Mouse (Mus musculus) right cerebral cortex, postnatal 14 days (tissue): ENCODE results near the gene Atp2a2.
A peak's percentile ranks its signal among the peaks of the same experiment; 100 is the strongest.

Experiments
- DNase-seq: peaks from one replicate; pipeline ENCODE4 v3.0.0; 2022

Gene Atp2a2

GRCm38 (mm10) chr5:122518247-122518646 lies 16.2 kb upstream of the Atp2a2 start:
- DNase-seq: no peak

GRCm38 (mm10) chr5:122516901-122517300 lies 14.9 kb upstream of the Atp2a2 start:
- no peak for DNase-seq

GRCm38 (mm10) chr5:122516029-122516730 lies 14.2 kb upstream of the Atp2a2 start:
- DNase-seq: no peak

GRCm38 (mm10) chr5:122514127-122514521 lies 12.1 kb upstream of the Atp2a2 start:
- DNase-seq: no peak

- DNase-seq: no peak
Measured at GRCm38 (mm10) chr5:122513421-122514126, 11.5 kb upstream of the Atp2a2 start.

- DNase-seq: no peak
Measured at GRCm38 (mm10) chr5:122512011-122512410, 10.0 kb upstream of the Atp2a2 start.

- DNase-seq: no peak
Measured at GRCm38 (mm10) chr5:122511405-122511804, 9.4 kb upstream of the Atp2a2 start.

- DNase-seq: no peak
Measured at GRCm38 (mm10) chr5:122510651-122511157, 8.7 kb upstream of the Atp2a2 start.

- no peak for DNase-seq
Measured at GRCm38 (mm10) chr5:122509608-122510007, 7.6 kb upstream of the Atp2a2 start.

- no peak for DNase-seq
Measured at GRCm38 (mm10) chr5:122508861-122509306, 6.9 kb upstream of the Atp2a2 start.

- no peak for DNase-seq
Measured at GRCm38 (mm10) chr5:122507396-122507795, 5.4 kb upstream of the Atp2a2 start.

GRCm38 (mm10) chr5:122506462-122506861 lies 4.4 kb upstream of the Atp2a2 start:
- no peak for DNase-seq

- DNase-seq: no peak
Measured at GRCm38 (mm10) chr5:122505554-122505953, 3.5 kb upstream of the Atp2a2 start.

- no peak for DNase-seq
Measured at GRCm38 (mm10) chr5:122503760-122504119, 1.7 kb upstream of the Atp2a2 start.

- no peak for DNase-seq
Measured at GRCm38 (mm10) chr5:122503015-122503759, 1.2 kb upstream of the Atp2a2 start.

GRCm38 (mm10) chr5:122501101-122502076 lies 636 bp downstream of the Atp2a2 start:
- DNase-seq: peak; percentile 63

- no peak for DNase-seq
Measured at GRCm38 (mm10) chr5:122500563-122500962, 1.5 kb downstream of the Atp2a2 start.

- no peak for DNase-seq
Measured at GRCm38 (mm10) chr5:122500141-122500540, 1.9 kb downstream of the Atp2a2 start.

GRCm38 (mm10) chr5:122498046-122498445 lies 4.0 kb downstream of the Atp2a2 start:
- no peak for DNase-seq

GRCm38 (mm10) chr5:122496990-122497389 lies 5.0 kb downstream of the Atp2a2 start:
- no peak for DNase-seq

- no peak for DNase-seq
Measured at GRCm38 (mm10) chr5:122494449-122494848, 7.6 kb downstream of the Atp2a2 start.

GRCm38 (mm10) chr5:122493035-122493434 lies 9.0 kb downstream of the Atp2a2 start:
- DNase-seq: no peak
